Mouse (Mus musculus) liver, adult 2 months (tissue): ENCODE results near the gene Fam53b. TPM values are rescaled to one million over a fixed set of nuclear protein-coding genes. Genes with fewer than 3 reads are reported as not detected.
A peak's percentile ranks its signal among the peaks of the same experiment; 100 is the strongest.

Experiments
- DNase-seq: peaks from one replicate; pipeline ENCODE4 v3.0.0-alpha.2; 2011; ENCODE audit warnings: low read depth, low spot score; ENCODE audit errors: extremely low read depth
- H3K27ac ChIP-seq: fragments of 200-500 bp; replicated peaks from 2 replicates; pipeline ENCODE4 v1.5.1; 2012; ENCODE audit warnings: low read depth, mild to moderate bottlenecking, control low read depth, inconsistent platforms, low read length; ENCODE audit not compliant: insufficient read depth
- H3K27me3 ChIP-seq: fragments of 200-500 bp; 2 replicates; pipeline ENCODE4 v1.6.1; 2012; ENCODE audit warnings: mild to moderate bottlenecking, moderate library complexity, low read length, inconsistent platforms; ENCODE audit not compliant: control insufficient read depth, insufficient read depth
- H3K36me3 ChIP-seq: fragments of 200-500 bp; 2 replicates; pipeline ENCODE4 v1.6.1; 2012; ENCODE audit warnings: low read length, inconsistent platforms; ENCODE audit not compliant: control insufficient read depth, insufficient read depth
- H3K4me1 ChIP-seq: fragments of 200-500 bp; 2 replicates; pipeline ENCODE4 v1.6.1; 2011; ENCODE audit warnings: low read length; ENCODE audit not compliant: control insufficient read depth, insufficient read depth
- H3K4me3 ChIP-seq: fragments of 200-500 bp; 2 replicates; pipeline ENCODE4 v1.5.1; 2011; ENCODE audit warnings: low read depth, mild to moderate bottlenecking, control low read depth, low read length, moderate library complexity; ENCODE audit not compliant: insufficient read depth
- H3K79me2 ChIP-seq: fragments of 200-500 bp; 2 replicates; pipeline ENCODE4 v1.6.1; 2012; ENCODE audit warnings: inconsistent platforms, mild to moderate bottlenecking, low read length, moderate library complexity; ENCODE audit not compliant: control insufficient read depth, insufficient read depth
- H3K9ac ChIP-seq: fragments of 200-500 bp; 2 replicates; pipeline ENCODE4 v1.6.1; 2012; ENCODE audit warnings: low read depth, mild to moderate bottlenecking, control low read depth, inconsistent platforms, low read length
- CTCF ChIP-seq: fragments of 200-500 bp; IDR thresholded peaks from 2 replicates; pipeline ENCODE4 v1.5.1; 2011; ENCODE audit warnings: low read depth, low read length, control low read depth
- POLR2A ChIP-seq: fragments of 200-500 bp; IDR thresholded peaks from 2 replicates; pipeline ENCODE4 v1.6.1; 2011; ENCODE audit warnings: low read length, control low read depth; ENCODE audit not compliant: insufficient read depth; ENCODE audit errors: extremely low read depth
- WGBS: fragments of 180-500 bp; shearing (Covaris S2); methylation state at CpG from one replicate; pipeline ENCODE4 v1.1.7; 2018; 5-methylcytosine and 5-hydroxymethylcytosine counted together
- polyA plus RNA-seq: library from polyadenylated mRNA; depleted of rRNA; stranded (reverse); fragments of >200 nt; gene quantifications from 2 replicates; pipeline ENCODE4 v1.2.3, GENCODE M21; 2012
- total RNA-seq: library from RNA; depleted of rRNA; stranded (reverse); fragments of >200 nt; gene quantifications from 2 replicates; pipeline ENCODE4 v1.2.3, GENCODE M21; 2014

The Fam53b gene
- total and polyA plus RNA-seq, 2 experiments, result 4.3 to 9.1 TPM

- WGBS, result 65% methylated on average over 16 of the region's 16 CpGs
- H3K4me3 ChIP-seq, result no peak overlapping the region
- DNase-seq, result no peak
- H3K4me1 ChIP-seq, result no peaks in the 10 kb centered on the region
- no peak overlapping the region for H3K27ac ChIP-seq
- H3K27me3 ChIP-seq, result no peaks in the 10 kb centered on the region
- H3K79me2 ChIP-seq, result no peaks in the 10 kb centered on the region
- TF ChIP-seq CTCF (no peak), POLR2A (no peak)
- H3K9ac ChIP-seq, result no peak overlapping the region
- H3K36me3 ChIP-seq, result no peaks in the 10 kb centered on the region
These were observed 101.5 kb downstream of the Fam53b start for GRCm38 (mm10) chr7:132712044-132712708.

GRCm38 (mm10) chr7:132711579-132711978 is 102.1 kb downstream of the Fam53b start:
- H3K4me1 ChIP-seq, result no peaks in the 10 kb centered on the region
- no peak for TF ChIP-seq CTCF
- no peak for TF ChIP-seq POLR2A
- H3K27me3 ChIP-seq, result no peaks in the 10 kb centered on the region
- H3K79me2 ChIP-seq, result no peaks in the 10 kb centered on the region
- H3K27ac ChIP-seq, result no peak overlapping the region
- no peaks in the 10 kb centered on the region for H3K36me3 ChIP-seq
- H3K9ac ChIP-seq, result no peak overlapping the region
- 74% methylated on average over 9 of the region's 9 CpGs for WGBS
- DNase-seq, result no peak
- H3K4me3 ChIP-seq, result no peak overlapping the region

- TF ChIP-seq CTCF (peak; percentile 63), POLR2A (no peak)
- 90% methylated on average over 7 of the region's 7 CpGs for WGBS
- Histone ChIP-seq H3K27ac (no peak overlapping the region), H3K27me3 (no peaks in the 10 kb centered on the region), H3K36me3 (no peaks in the 10 kb centered on the region), H3K79me2 (no peaks in the 10 kb centered on the region), H3K9ac (no peak overlapping the region), H3K4me1 (peaks cover 11% of the 10 kb centered on the region), H3K4me3 (no peak overlapping the region)
- no peak for DNase-seq
These were observed 108.6 kb downstream of the Fam53b start for GRCm38 (mm10) chr7:132705130-132705529.

GRCm38 (mm10) chr7:132704310-132704875 is 109.3 kb downstream of the Fam53b start:
- H3K27ac ChIP-seq, result no peak overlapping the region
- H3K4me3 ChIP-seq, result no peak overlapping the region
- H3K4me1 ChIP-seq, result peaks cover 11% of the 10 kb centered on the region
- no peaks in the 10 kb centered on the region for H3K27me3 ChIP-seq
- 89% methylated on average over 8 of the region's 8 CpGs for WGBS
- H3K36me3 ChIP-seq, result no peaks in the 10 kb centered on the region
- no peak overlapping the region for H3K9ac ChIP-seq
- no peaks in the 10 kb centered on the region for H3K79me2 ChIP-seq
- no peak for TF ChIP-seq POLR2A
- no peak for TF ChIP-seq CTCF
- DNase-seq, result peak; percentile 71

DNA sequence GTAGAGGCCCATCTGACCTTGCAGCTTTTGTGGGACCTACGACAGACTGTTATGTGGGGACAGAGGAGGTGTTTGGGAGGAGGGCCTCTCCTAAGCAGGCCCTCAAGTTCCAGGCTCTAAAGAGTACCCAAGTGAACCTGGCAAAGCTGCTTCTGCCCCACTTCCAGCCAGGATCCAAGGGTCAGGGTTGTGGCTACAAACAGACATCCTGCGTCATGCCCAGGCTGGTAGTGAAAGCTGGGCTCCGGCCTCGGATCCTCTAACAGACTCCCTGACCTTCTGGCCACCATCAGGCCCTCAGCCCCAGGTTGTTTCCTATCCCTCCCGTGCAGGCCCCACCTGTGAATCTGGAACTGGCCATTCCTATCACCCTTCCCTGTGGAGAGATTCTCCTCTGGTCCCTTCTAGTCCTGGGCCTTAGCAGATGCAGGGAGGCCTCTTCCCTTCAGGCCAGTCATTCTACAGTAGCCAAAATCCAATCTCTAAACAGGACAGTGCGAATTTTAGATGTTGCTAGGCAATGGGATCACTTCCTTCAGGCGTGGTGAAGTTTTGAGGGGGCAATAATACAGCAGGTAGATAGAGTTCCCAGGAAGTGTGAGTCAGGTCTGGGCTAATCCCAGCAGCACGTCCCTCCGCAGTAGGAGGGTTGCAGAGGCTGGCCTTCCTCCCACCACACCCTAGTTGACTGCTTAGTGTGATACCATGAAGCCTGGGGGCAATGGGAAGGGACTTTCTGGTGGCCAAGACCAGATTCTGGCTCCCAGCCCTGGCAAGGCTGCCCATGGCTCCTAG is 110.0 kb downstream of the Fam53b start:
- no peaks in the 10 kb centered on the region for H3K79me2 ChIP-seq
- peak; percentile 90 for DNase-seq
- 63% methylated on average over 9 of the region's 9 CpGs for WGBS
- peaks cover 11% of the 10 kb centered on the region for H3K4me1 ChIP-seq
- H3K9ac ChIP-seq, result no peak overlapping the region
- H3K4me3 ChIP-seq, result no peak overlapping the region
- H3K27me3 ChIP-seq, result no peaks in the 10 kb centered on the region
- H3K36me3 ChIP-seq, result no peaks in the 10 kb centered on the region
- TF ChIP-seq CTCF (no peak), POLR2A (no peak)
- H3K27ac ChIP-seq, result peak overlapping the region; percentile 21; the same call in 1 of the 2 replicates
